Mouse (Mus musculus) frontal cortex, postnatal 25 days (tissue): ENCODE data around the gene Ccdc28a.
A peak's percentile ranks its signal among the peaks of the same experiment; 100 is the strongest.

Experiments
- DNase-seq, 2 experiments: peaks; one replicate each; pipeline ENCODE4 v3.0.0; 2022; ENCODE audit warnings: low spot score in 2 of 2

Ccdc28a gene

DNA sequence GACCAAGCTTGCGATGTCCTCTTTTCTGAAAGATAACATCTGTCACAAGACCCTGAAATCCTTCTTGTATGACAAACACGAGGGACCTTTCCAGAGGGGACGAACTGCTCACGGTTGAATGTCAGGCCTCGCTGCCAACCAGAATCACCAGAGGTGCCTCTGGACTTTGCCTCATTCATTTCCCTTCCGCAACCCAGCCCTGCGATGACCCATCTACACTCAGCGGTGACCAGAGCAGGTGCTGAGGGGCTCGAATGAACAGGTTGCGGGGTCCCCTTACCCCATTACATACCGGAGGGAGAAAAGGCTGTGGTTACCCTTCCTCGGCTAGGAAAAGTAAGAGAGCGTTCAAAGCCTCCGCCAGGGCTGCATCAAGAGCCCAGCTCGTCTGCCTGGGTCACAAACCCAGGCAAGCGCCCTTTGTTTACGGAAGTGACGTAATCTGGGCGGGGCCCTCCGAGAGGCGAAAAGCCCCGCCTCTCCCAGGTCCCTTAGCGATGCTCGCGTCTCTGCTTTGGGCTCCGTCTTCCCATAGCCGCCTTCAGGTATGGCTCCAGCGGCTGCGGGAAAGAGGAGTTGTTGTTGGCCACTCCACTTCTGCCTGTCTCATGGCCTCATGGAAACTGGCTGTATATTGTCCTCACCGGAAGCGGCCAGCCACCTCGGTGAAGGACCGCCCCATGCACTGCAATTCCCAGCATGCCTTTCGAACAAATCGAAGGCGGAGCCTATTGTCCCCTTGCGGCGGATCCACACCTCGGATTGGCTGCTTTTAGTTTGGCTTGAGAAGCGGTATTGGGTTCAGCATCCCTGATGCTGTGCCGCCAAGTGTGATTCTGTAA, at the start of gene Ccdc28a:
Ccdc28a (minus strand) TSS at position 439 of the 842 bp plus-strand sequence.
- peak; percentile 84 to 92 for DNase-seq

GRCm38 (mm10) chr10:18283991-18284390, 49.2 kb upstream of the Ccdc28a start:
- DNase-seq: no peak

GRCm38 (mm10) chr10:18276090-18276734, 41.4 kb upstream of the Ccdc28a start:
- DNase-seq: no peak

GRCm38 (mm10) chr10:18251345-18251744, 16.5 kb upstream of the Ccdc28a start:
- no peak for DNase-seq

DNA sequence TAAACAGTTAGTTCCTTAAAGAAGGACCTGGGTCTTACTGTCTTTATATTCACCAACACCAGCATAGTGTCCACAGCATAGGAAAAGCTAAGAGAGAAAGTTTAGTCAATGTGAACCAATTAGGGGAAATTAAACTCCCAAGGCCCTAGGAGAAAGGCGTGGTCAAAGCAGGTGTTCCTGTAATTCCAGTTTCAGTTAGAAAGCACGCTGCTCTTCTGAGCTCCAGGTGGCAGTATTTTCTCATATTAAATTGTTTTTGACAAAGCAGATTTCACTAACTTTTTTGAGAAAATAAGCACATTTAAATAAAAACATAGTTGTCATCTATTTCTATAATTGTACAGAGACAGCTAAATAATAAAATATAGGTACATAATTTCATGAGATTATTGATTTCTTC, 8.8 kb upstream of the Ccdc28a start:
- no peak for DNase-seq

GRCm38 (mm10) chr10:18237191-18237590, 2.4 kb upstream of the Ccdc28a start:
- DNase-seq: no peak

DNA sequence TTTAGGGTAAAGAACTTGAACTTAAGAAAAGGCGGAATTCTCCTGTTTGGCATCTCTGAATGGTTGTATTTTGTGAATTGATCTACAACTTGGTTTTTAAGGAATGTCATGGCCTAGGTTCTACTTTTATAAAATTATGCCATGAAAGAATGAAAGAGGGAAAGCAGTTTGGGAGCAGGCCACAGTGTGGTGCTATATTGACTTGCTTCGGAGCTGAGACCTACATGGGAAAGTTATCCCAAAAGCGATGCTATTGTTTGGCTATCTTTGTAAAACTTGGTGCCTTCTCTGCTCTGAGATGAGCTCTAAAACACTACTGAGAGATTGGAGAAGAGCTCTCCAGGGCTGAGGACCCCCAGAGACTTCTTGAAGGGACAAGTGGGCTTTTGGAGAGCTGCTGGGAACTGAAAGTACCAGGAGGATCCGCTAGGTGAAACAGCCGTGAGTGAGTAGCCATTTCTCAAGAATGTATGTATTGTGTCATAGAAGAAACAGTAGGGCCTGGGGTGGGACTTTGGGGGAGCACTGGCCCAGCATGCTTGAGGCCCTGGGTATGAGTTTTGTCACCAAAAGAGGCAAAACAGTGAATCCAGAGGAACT, 1.6 kb upstream of the Ccdc28a start:
- no peak for DNase-seq

DNA sequence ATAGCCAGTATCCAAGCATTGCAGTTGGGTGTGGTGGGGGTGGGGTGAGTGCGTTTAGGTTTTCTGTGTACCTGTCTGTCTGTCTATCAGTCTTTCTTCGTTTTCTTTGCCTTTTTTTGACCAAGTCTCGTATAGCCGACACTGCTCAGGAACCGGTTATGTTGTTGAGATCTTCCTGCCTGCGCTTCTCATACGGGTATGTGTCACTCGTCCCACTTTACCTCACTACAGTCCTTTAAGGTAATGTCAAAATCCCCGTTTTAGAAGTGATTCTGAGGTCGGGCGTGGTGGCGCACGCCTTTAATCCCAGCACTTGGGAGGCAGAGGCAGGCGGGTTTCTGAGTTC, 577 bp upstream of the Ccdc28a start:
- peak in 1 of 2 experiments; percentile 15 for DNase-seq

DNA sequence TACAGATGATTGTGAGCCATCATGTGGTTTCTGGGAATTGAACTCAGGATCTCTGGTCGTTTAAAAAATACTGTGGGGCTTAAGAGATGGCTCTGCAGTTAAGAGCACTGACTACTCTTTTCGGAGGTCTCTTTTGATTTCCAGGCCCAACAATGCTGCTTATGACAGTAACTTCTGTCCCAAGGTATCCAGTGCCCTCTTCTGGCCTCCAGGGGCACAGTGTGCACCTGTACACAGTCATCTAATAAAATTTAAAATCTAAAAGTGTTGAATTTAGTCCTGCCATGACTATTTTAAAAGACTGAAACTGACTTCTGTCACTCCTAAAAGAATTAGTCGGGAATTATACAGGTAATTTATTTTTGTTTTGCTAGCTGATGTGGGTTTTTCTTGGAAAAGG, 907 bp downstream of the Ccdc28a start:
- DNase-seq: no peak

DNA sequence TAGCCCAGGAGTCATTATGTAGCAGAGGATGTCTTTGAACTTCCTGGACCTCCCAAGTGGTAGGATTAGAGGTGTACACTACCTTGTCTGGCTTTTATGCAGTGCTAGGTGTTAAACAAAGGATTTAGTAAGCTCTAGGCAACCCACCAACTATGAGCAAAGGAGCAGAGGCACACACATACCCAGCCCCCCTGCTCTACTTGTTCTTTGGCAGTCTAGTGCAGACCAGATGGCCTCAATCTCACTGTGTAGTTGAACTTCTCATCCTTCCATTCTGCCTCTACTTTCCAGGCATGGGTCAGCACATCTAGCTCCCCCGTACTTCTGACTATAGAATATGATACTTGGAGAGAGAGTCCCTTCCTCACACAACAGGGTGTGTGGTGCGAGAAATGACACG, 10.4 kb downstream of the Ccdc28a start:
- no peak for DNase-seq

DNA sequence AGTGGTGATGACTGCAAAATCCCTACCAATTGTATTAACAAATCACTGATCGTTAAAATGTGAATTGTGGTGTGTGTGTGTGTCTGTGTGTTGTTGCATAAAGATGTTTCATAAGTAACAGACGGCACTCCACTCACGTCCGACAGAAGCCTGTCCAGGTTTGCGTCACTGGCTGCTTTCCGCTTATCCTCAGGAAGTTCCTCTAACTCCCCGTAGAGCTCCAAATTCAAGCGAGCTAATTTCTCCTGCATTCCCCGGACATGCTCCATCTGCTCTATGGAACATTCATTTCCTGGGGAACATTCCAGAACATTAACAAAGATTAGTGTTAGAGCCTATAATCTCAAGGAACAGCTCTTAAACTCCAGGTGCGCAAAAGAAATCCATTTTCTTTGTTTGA, 15.4 kb downstream of the Ccdc28a start:
- DNase-seq: no peak

GRCm38 (mm10) chr10:18214124-18214523, 20.7 kb downstream of the Ccdc28a start:
- DNase-seq: no peak

DNA sequence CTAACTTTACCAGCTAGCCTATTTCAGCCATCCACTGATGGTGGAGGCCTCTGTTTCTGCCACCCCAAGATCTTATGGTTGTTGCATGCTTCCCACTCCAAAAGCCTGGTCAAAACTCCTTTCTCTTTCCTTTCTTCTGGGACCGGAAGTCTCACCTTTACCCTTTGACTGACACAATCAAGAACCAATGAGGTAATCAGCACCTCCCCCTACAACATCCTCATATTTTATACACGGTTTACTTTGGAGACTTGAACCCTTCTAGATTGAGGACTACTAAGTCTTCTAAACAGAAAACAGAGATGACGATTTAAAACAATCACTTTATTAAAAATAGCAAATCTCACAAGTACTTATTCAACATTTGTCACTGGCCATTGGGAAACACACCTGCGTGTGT, 21.4 kb downstream of the Ccdc28a start:
- DNase-seq: no peak

GRCm38 (mm10) chr10:18210726-18211125, 24.1 kb downstream of the Ccdc28a start, which contains the start of gene Ect2l:
TSS of gene Ect2l (minus strand) at chr10:18210890.
- no peak for DNase-seq

DNA sequence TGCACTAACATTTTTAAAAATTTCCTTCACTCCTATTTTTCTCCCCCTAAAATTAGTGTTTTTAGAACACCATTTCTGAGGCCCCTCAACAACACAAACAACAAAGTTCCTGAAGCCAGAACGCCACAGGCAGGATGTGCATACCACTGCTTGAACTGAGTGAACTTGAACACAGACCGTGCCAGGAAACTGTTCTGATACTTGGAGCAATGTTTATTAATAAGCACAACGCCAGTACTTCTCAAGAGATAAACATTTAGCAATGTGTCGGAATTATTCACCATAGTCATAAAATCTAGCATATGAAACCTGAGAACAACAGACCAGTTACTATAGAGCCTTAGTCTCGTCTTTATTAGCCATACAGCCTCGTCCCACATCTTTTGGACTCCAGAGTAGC, 24.7 kb downstream of the Ccdc28a start:
- DNase-seq: no peak

GRCm38 (mm10) chr10:18204067-18204466, 30.7 kb downstream of the Ccdc28a start:
- no peak for DNase-seq

DNA sequence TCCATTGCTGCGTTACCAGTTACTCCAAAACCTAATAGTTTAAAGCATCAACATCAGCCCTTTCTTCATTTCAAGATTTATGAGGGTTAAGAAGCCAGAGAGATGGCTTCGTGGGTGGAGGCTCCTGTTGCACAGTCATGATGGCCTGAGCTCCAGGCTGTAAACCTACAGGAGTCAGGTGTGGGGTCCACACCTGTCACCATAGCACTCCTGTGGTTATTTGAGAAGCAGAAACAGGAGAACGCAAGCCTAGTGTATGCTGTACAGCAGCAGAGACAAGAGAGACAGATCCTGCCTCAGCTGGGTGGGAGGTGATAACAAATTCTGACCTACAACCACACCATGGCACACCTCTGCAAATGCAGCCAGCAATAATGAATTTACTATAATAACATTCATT, 32.4 kb downstream of the Ccdc28a start:
- no peak for DNase-seq

- DNase-seq: no peak
Observed at GRCm38 (mm10) chr10:18200656-18201055, 34.1 kb downstream of the Ccdc28a start.

DNA sequence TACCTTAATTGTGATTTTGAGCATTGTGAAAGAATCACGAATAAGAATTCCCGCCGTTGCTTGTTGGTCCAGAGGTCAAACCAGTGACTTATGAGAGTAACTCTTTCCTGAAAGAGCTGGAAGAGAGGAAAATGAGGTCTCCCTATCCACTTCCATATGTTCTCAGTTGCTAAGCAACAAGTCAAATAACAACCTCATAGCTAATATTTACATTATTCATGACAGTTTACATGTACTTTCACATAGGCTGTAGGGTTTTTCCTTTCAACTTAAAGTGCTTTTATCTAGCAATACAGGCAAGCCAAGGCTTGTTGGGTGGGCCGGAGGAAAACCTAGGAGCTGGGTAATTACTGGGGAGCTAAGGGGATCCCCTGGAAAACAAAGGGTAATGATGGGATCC, 34.9 kb downstream of the Ccdc28a start:
- DNase-seq: no peak

DNA sequence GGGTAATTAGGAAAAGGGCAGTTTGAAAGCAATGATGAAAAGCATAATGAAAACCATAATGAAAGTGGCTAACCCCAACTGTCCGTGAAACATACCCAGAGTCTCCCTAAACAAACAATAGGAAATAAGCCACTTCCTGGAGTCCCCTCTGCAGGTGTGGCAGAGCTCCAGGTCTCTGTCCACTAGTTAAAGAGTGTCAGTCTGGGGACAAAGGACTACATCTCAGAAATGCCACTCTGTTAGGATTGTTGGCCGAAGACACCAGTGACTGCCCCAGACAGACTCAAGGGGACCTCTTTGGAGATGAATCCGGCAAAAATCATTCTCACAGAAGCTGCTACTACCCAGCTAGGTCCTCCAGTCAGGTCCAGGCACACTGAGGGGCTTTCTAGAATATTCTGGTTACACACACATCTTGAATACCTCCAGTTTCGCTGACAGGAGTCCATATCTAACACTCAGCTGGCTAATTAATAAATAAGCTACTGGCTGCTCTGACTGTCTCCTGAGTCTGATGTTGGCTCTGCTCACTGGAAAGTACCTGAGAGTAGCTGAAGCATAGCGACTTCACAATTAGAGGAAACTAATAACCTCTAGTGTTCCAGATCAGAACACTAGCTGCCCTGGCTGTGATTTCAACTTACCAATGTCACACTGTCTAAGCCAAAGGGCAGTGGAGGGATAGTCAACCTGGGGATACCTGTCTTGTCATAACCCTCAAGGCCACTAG, 36.3 kb downstream of the Ccdc28a start:
- DNase-seq: no peak

DNA sequence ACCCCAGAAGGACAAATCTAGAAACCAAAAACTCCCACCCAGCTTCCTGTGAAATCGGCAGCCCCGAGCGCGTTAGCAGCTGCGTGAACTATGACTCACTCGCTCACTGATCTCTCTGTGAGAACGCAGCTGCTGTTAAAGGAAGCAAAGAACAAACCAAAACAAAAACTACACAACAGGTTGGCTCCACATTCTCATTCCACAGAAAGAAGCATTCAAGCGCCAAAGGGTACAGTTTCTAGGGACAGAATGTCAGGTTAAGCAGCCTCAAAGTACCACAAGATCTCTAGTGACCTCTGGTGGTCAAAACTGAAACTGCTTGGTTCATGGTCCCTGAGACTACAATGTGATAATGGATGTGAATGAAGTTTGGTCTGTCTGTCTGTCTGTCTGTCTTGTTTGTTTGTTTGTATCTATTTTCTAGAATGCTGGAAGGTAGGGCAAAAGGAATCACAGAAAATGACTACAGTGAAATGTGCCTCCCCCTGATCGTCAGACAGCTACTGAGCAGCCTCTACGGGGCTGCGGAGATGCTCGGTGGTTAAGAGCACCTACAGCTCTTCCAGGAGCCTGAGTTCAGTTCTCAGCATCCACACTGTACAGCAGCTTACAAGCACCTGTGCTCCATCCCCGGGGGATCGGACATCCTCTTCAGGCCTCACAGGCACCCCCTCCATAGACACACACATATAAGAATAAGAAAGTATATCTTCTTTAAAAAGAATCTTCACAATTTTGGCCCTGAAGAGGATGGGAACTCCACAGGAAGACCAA, 37.4 kb downstream of the Ccdc28a start:
- peak; percentile 35 to 69 for DNase-seq
